Mouse (Mus musculus) neural tube, embryonic 13.5 days (tissue): ENCODE results near the gene Slc37a1. TPM values are rescaled to one million over a fixed set of nuclear protein-coding genes. Genes with fewer than 3 reads are reported as not detected.

ENCODE experiments used
- ATAC-seq: fragments of 200-750 bp; cut with Nextera tagmentation; 2 replicates; pipeline ENCODE4 v1.8.0; 2017; ENCODE audit warnings: low read depth, mild to moderate bottlenecking, moderate TSS enrichment, moderate library complexity
- H3K27ac ChIP-seq: fragments of 300-500 bp; sonication (generic); replicated peaks from 2 replicates; pipeline ENCODE4 v1.5.1; 2015; ENCODE audit warnings: moderate library complexity, mild to moderate bottlenecking, inconsistent platforms
- H3K27me3 ChIP-seq: fragments of 300-500 bp; sonication (generic); 2 replicates; pipeline ENCODE4 v1.6.1; 2015; ENCODE audit warnings: mild to moderate bottlenecking, inconsistent platforms
- H3K36me3 ChIP-seq: fragments of 300-500 bp; sonication (generic); 2 replicates; pipeline ENCODE4 v1.6.1; 2015; ENCODE audit warnings: mild to moderate bottlenecking, inconsistent platforms
- H3K4me1 ChIP-seq: fragments of 300-500 bp; sonication (generic); replicated peaks from 2 replicates; pipeline ENCODE4 v1.6.1; 2015; ENCODE audit warnings: inconsistent platforms
- H3K4me2 ChIP-seq: fragments of 300-500 bp; sonication (generic); 2 replicates; pipeline ENCODE4 v1.6.1; 2015; ENCODE audit warnings: inconsistent platforms, mild to moderate bottlenecking, moderate library complexity
- H3K4me3 ChIP-seq: fragments of 300-500 bp; sonication (generic); 2 replicates; pipeline ENCODE4 v1.5.1; 2015; ENCODE audit warnings: mild to moderate bottlenecking, inconsistent platforms
- H3K9ac ChIP-seq: fragments of 300-500 bp; sonication (generic); 2 replicates; pipeline ENCODE4 v1.6.1; 2015; ENCODE audit warnings: moderate library complexity, mild to moderate bottlenecking, inconsistent platforms
- H3K9me3 ChIP-seq: fragments of 300-500 bp; sonication (generic); 2 replicates; pipeline ENCODE4 v1.6.1; 2016; ENCODE audit warnings: inconsistent platforms
- WGBS: fragments of 180-500 bp; shearing (Covaris S2); methylation state at CpG from one replicate; pipeline ENCODE4 v1.1.7; 2015; 5-methylcytosine and 5-hydroxymethylcytosine counted together
- polyA plus RNA-seq: library from polyadenylated mRNA; unstranded; fragments of >200 nt; fragmentation: Nextera tagmentation; extraction: Ambion mirVana; gene quantifications from 2 replicates; pipeline ENCODE4 v1.2.1, GENCODE M21; 2015

Slc37a1 gene
- polyA plus RNA-seq, 1 experiment from 2014 or later = 13.3 TPM

GRCm38 (mm10) chr17:31328466-31328865 is 41.9 kb downstream of the Slc37a1 start:
- no peak overlapping the region for H3K4me2 ChIP-seq
- ATAC-seq = no peak
- no peak overlapping the region for H3K4me3 ChIP-seq
- no peak overlapping the region for H3K27ac ChIP-seq
- 78% methylated on average over 4 of the region's 4 CpGs for WGBS
- no peaks in the 10 kb centered on the region for H3K27me3 ChIP-seq
- H3K9me3 ChIP-seq = no peaks in the 10 kb centered on the region
- no peak overlapping the region for H3K9ac ChIP-seq
- no peaks in the 10 kb centered on the region for H3K36me3 ChIP-seq
- H3K4me1 ChIP-seq = peaks cover 23% of the 10 kb centered on the region

DNA sequence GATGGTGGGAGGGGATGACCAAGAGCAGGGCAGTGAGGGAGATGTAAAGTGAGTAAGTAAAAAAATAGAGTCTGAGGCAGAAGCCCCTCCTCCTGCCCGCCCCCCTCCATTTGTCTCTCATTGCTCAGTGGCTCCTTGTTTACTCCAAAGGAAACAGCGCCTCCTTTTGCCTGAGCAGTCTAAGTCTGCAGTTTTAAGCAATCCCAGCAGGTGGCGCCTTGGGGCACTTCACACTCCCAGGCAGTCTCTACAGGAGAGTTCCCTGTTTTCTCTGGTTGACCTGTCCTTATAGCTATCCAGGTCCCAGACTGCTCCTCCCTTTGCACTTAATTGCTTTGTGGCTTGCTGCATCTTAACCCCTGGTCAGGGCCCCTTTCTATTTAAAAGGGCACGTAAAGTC is 44.0 kb downstream of the Slc37a1 start:
- no peak overlapping the region for H3K9ac ChIP-seq
- H3K4me3 ChIP-seq = no peak overlapping the region
- WGBS = 37% methylated on average over 4 of the region's 4 CpGs
- no peak overlapping the region for H3K27ac ChIP-seq
- no peak overlapping the region for H3K4me2 ChIP-seq
- 0 out of 2 replicates have a peak, but pooled peaks cover 4% of the 10 kb centered on the region for H3K36me3 ChIP-seq
- peaks cover 20% of the 10 kb centered on the region for H3K4me1 ChIP-seq
- no peaks in the 10 kb centered on the region for H3K27me3 ChIP-seq
- ATAC-seq = no peak
- H3K9me3 ChIP-seq = no peaks in the 10 kb centered on the region

- Histone ChIP-seq H3K9ac (no peak overlapping the region), H3K4me1 (peaks cover 14% of the 10 kb centered on the region), H3K36me3 (0 out of 2 replicates have a peak, but pooled peaks cover 7% of the 10 kb centered on the region), H3K9me3 (no peaks in the 10 kb centered on the region), H3K4me2 (no peak overlapping the region), H3K27ac (no peak overlapping the region), H3K4me3 (no peak overlapping the region), H3K27me3 (no peaks in the 10 kb centered on the region)
- no peak for ATAC-seq
- WGBS = 88% methylated on average over 6 of the region's 6 CpGs
Measured at GRCm38 (mm10) chr17:31331273-31331672, 44.7 kb downstream of the Slc37a1 start.

GRCm38 (mm10) chr17:31331920-31332319 is 45.3 kb downstream of the Slc37a1 start:
- no peaks in the 10 kb centered on the region for H3K27me3 ChIP-seq
- no peak overlapping the region for H3K9ac ChIP-seq
- no peak overlapping the region for H3K4me2 ChIP-seq
- no peak overlapping the region for H3K27ac ChIP-seq
- WGBS = 73% methylated on average over 3 of the region's 3 CpGs
- H3K4me3 ChIP-seq = no peak overlapping the region
- no peaks in the 10 kb centered on the region for H3K9me3 ChIP-seq
- H3K4me1 ChIP-seq = peaks cover 7% of the 10 kb centered on the region
- no peak for ATAC-seq
- 0 out of 2 replicates have a peak, but pooled peaks cover 7% of the 10 kb centered on the region for H3K36me3 ChIP-seq

- WGBS = 51% methylated on average over 1 of the region's 1 CpGs
Measured at GRCm38 (mm10) chr17:31332333-31332732, 45.7 kb downstream of the Slc37a1 start.

DNA sequence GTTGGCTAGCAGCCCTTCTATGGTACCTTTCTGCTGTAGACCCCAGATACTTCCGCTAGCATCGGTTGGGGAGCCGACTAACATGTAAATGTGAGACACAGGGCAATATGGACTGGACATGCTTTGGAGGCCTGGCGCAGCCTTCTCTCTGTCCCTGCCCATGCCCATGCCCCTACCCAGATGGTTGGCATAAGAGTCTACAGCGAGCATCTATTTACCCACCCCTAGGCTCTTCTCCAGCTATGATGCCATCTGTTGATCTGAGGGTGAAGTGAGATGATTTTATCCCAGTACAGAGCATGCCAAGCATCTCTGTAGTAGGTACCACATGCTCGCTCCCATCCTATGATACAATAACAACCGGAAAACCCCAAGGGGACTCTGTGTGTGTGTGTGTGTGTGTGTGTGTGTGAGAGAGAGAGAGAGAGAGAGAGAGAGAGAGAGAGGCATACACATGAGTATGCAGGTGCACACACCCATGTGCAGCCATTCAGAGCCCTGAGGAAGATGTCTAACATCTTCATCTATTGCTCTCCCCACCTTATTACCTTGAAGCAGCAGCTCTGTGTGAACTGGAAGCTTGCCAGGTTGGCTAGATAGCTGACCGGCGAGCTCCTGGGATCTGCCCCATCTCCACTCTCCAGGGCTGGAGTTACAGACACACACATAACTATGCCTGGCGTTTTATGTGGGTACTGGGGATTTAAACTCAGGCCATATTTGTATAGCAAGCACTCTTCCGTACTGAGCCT is 48.1 kb downstream of the Slc37a1 start:
- ATAC-seq = no peak
- WGBS = 87% methylated on average over 11 of the region's 11 CpGs
- no peaks in the 10 kb centered on the region for H3K27me3 ChIP-seq
- H3K4me2 ChIP-seq = no peak overlapping the region
- no peak overlapping the region for H3K27ac ChIP-seq
- H3K9ac ChIP-seq = no peak overlapping the region
- H3K9me3 ChIP-seq = no peaks in the 10 kb centered on the region
- H3K4me1 ChIP-seq = no peaks in the 10 kb centered on the region
- H3K36me3 ChIP-seq = peaks cover 8% of the 10 kb centered on the region; the same call in 1 of the 2 replicates
- H3K4me3 ChIP-seq = no peak overlapping the region

More at GRCm38 (mm10) chr17:31332333-31332732, 45.7 kb downstream of the Slc37a1 start:
- 0 out of 2 replicates have a peak, but pooled peaks cover 7% of the 10 kb centered on the region for H3K36me3 ChIP-seq
- H3K27me3 ChIP-seq = no peaks in the 10 kb centered on the region
- no peak overlapping the region for H3K4me3 ChIP-seq
- no peak overlapping the region for H3K4me2 ChIP-seq
- no peaks in the 10 kb centered on the region for H3K9me3 ChIP-seq
- H3K27ac ChIP-seq = no peak overlapping the region
- no peak for ATAC-seq
- peaks cover 3% of the 10 kb centered on the region for H3K4me1 ChIP-seq
- H3K9ac ChIP-seq = no peak overlapping the region

- Histone ChIP-seq H3K36me3 (peaks cover 12% of the 10 kb centered on the region; the same call in 1 of the 2 replicates), H3K4me1 (no peaks in the 10 kb centered on the region), H3K27me3 (no peaks in the 10 kb centered on the region), H3K9me3 (no peaks in the 10 kb centered on the region), H3K9ac (no peak overlapping the region), H3K4me3 (no peak overlapping the region), H3K4me2 (no peak overlapping the region), H3K27ac (no peak overlapping the region)
- 84% methylated on average over 22 of the region's 22 CpGs for WGBS
- ATAC-seq = no peak
Measured at GRCm38 (mm10) chr17:31335344-31336080, 48.9 kb downstream of the Slc37a1 start.

DNA sequence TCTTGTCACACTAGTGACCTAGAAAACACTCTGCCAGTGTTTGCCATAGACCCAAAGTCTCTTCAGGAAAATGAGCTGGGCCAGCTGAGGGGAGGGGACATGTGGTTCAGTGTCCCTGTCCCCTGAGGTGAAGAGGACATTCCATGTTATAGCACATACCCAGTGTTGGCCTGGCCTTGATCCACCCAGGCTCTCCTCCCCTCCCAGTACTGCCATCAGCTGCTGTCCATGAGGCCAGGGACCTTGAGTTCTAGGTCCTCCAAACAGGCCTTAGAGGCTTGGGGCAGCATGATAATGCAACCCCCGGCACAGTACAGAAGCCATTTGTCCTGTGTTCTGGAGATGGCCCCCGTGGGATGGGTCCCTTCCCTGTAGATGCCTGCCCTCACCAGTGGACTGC is 53.2 kb downstream of the Slc37a1 start:
- H3K4me2 ChIP-seq = no peak overlapping the region
- no peak overlapping the region for H3K27ac ChIP-seq
- no peak overlapping the region for H3K9ac ChIP-seq
- no peaks in the 10 kb centered on the region for H3K27me3 ChIP-seq
- 82% methylated on average over 2 of the region's 2 CpGs for WGBS
- no peak for ATAC-seq
- peaks cover 20% of the 10 kb centered on the region; the same call in 1 of the 2 replicates for H3K36me3 ChIP-seq
- 0 out of 2 replicates have a peak, but pooled peaks cover 7% of the 10 kb centered on the region for H3K4me1 ChIP-seq
- no peak overlapping the region for H3K4me3 ChIP-seq
- H3K9me3 ChIP-seq = no peaks in the 10 kb centered on the region

DNA sequence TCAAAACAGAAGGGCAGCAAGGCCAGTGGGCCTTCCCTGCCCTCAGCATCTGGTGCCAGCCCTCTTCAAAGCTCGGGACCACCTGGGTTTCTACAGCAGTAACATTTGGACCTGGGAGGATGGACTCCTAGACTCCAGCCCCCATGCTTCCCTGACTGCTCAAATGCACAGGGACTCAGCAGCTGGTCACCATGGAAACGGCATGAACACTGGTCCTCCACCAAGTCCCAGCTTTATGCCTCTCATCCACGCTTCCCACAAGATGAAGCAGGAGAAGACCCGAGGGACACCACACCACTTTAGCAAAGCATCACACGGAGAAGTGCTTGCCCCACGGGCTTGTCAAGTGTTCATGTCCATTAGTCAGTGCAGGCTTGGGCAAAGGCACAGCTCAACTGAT is 55.6 kb downstream of the Slc37a1 start:
- Histone ChIP-seq H3K9me3 (no peaks in the 10 kb centered on the region), H3K4me3 (no peak overlapping the region), H3K4me2 (no peak overlapping the region), H3K9ac (no peak overlapping the region), H3K27me3 (no peaks in the 10 kb centered on the region), H3K4me1 (0 out of 2 replicates have a peak, but pooled peaks cover 7% of the 10 kb centered on the region), H3K27ac (no peak overlapping the region), H3K36me3 (peaks cover 22% of the 10 kb centered on the region; the same call in 1 of the 2 replicates)
- no peak; the same call in 1 of the 2 replicates for ATAC-seq
- WGBS = 51% methylated on average over 6 of the region's 6 CpGs

- WGBS = 53% methylated on average over 5 of the region's 5 CpGs
- Histone ChIP-seq H3K27me3 (no peaks in the 10 kb centered on the region), H3K36me3 (peaks cover 23% of the 10 kb centered on the region; the same call in 1 of the 2 replicates), H3K9me3 (no peaks in the 10 kb centered on the region), H3K4me2 (no peak overlapping the region), H3K9ac (no peak overlapping the region), H3K4me1 (0 out of 2 replicates have a peak, but pooled peaks cover 7% of the 10 kb centered on the region), H3K4me3 (no peak overlapping the region), H3K27ac (no peak overlapping the region)
- no peak for ATAC-seq
Measured at GRCm38 (mm10) chr17:31344172-31344801, 57.7 kb downstream of the Slc37a1 start.

DNA sequence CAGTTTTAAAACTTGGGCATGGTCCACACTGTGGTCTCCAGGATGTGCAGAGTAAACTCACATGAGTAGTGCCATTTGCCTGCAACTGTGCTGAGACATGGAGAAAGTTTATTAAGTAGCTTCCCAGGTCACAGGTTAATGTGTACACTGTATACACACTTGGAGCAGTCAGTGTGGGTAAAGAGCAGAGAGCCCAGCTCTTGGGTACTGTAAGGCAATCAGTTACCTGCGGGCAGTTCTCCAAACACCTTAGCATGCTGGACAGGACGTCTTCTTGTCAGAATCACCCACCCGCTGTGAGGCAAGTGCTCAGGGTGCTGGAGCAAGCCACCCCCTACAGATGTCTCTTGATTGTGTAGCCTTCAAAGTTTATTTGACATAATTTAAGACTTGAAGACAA is 58.2 kb downstream of the Slc37a1 start:
- Histone ChIP-seq H3K4me2 (no peak overlapping the region), H3K4me3 (no peak overlapping the region), H3K9me3 (no peaks in the 10 kb centered on the region), H3K27me3 (no peaks in the 10 kb centered on the region), H3K4me1 (0 out of 2 replicates have a peak, but pooled peaks cover 7% of the 10 kb centered on the region), H3K36me3 (peaks cover 24% of the 10 kb centered on the region), H3K27ac (no peak overlapping the region), H3K9ac (no peak overlapping the region)
- 93% methylated on average over 3 of the region's 3 CpGs for WGBS
- ATAC-seq = no peak

GRCm38 (mm10) chr17:31348129-31348528 is 61.5 kb downstream of the Slc37a1 start:
- 86% methylated on average over 5 of the region's 5 CpGs for WGBS
- no peak overlapping the region for H3K4me3 ChIP-seq
- H3K27ac ChIP-seq = no peak overlapping the region
- no peak overlapping the region for H3K9ac ChIP-seq
- no peaks in the 10 kb centered on the region for H3K9me3 ChIP-seq
- no peaks in the 10 kb centered on the region for H3K4me1 ChIP-seq
- H3K27me3 ChIP-seq = no peaks in the 10 kb centered on the region
- H3K4me2 ChIP-seq = no peak overlapping the region
- H3K36me3 ChIP-seq = peaks cover 19% of the 10 kb centered on the region
- no peak for ATAC-seq
